Mouse (Mus musculus): ENCODE measurements around the gene Myod1. TPM values are rescaled to one million over a fixed set of nuclear protein-coding genes. Genes with fewer than 3 reads are reported as not detected.

Myod1 gene
- polyA plus RNA-seq, 1 experiment = 0.09 TPM

- Histone ChIP-seq H3K4me1 (ENCODE audit: control insufficient read depth, insufficient read depth, low read length) (no peaks in the 10 kb centered on the region; the same call in 1 of the 2 replicates), H3K36me3 (ENCODE audit: control insufficient read depth, insufficient read depth, low read length) (no peaks in the 10 kb centered on the region), H3K27ac (ENCODE audit: control insufficient read depth, insufficient read depth, low read depth, low read length) (no peak overlapping the region), H3K4me3 (ENCODE audit: control insufficient read depth, low read depth, low read length) (no peak overlapping the region), H3K27me3 (ENCODE audit: control insufficient read depth, insufficient read depth, low read length) (peaks cover 2% of the 10 kb centered on the region)
- TF ChIP-seq POLR2A (IDR thresholded peaks at IDR 0.05; ENCODE audit: control insufficient read depth, low read depth, low read length) (no peak), CTCF (IDR thresholded peaks at IDR 0.05; ENCODE audit: control insufficient read depth, insufficient read depth, insufficient replicate concordance, low read depth, low read length) (no peak)
Observed at GRCm38 (mm10) chr7:46403616-46404485, 27.6 kb downstream of the Myod1 start.

- no peaks in the 10 kb centered on the region for H3K27me3 ChIP-seq (ENCODE audit: control insufficient read depth, insufficient read depth, low read length)
- TF ChIP-seq POLR2A (IDR thresholded peaks at IDR 0.05; ENCODE audit: control insufficient read depth, low read depth, low read length) = no peak
- no peak for TF ChIP-seq CTCF (IDR thresholded peaks at IDR 0.05; ENCODE audit: control insufficient read depth, insufficient read depth, insufficient replicate concordance, low read depth, low read length)
- H3K27ac ChIP-seq (ENCODE audit: control insufficient read depth, insufficient read depth, low read depth, low read length) = no peak overlapping the region
- H3K36me3 ChIP-seq (ENCODE audit: control insufficient read depth, insufficient read depth, low read length) = no peaks in the 10 kb centered on the region
- H3K4me3 ChIP-seq (ENCODE audit: control insufficient read depth, low read depth, low read length) = no peak overlapping the region
- no peaks in the 10 kb centered on the region; the same call in 1 of the 2 replicates for H3K4me1 ChIP-seq (ENCODE audit: control insufficient read depth, insufficient read depth, low read length)
Observed at GRCm38 (mm10) chr7:46404756-46405155, 28.5 kb downstream of the Myod1 start.

- Histone ChIP-seq H3K4me3 (ENCODE audit: control insufficient read depth, low read depth, low read length) (no peak overlapping the region), H3K27ac (ENCODE audit: control insufficient read depth, insufficient read depth, low read depth, low read length) (no peak overlapping the region), H3K36me3 (ENCODE audit: control insufficient read depth, insufficient read depth, low read length) (no peaks in the 10 kb centered on the region), H3K4me1 (ENCODE audit: control insufficient read depth, insufficient read depth, low read length) (no peaks in the 10 kb centered on the region; the same call in 1 of the 2 replicates), H3K27me3 (ENCODE audit: control insufficient read depth, insufficient read depth, low read length) (no peaks in the 10 kb centered on the region)
- TF ChIP-seq POLR2A (IDR thresholded peaks at IDR 0.05; ENCODE audit: control insufficient read depth, low read depth, low read length) (no peak), CTCF (IDR thresholded peaks at IDR 0.05; ENCODE audit: control insufficient read depth, insufficient read depth, insufficient replicate concordance, low read depth, low read length) (no peak)
Observed at GRCm38 (mm10) chr7:46408606-46409005, 32.3 kb downstream of the Myod1 start.

GRCm38 (mm10) chr7:46409204-46409789, 33.0 kb downstream of the Myod1 start:
- Histone ChIP-seq H3K27me3 (ENCODE audit: control insufficient read depth, insufficient read depth, low read length) (no peaks in the 10 kb centered on the region), H3K36me3 (ENCODE audit: control insufficient read depth, insufficient read depth, low read length) (no peaks in the 10 kb centered on the region), H3K4me3 (ENCODE audit: control insufficient read depth, low read depth, low read length) (no peak overlapping the region), H3K27ac (ENCODE audit: control insufficient read depth, insufficient read depth, low read depth, low read length) (no peak overlapping the region), H3K4me1 (ENCODE audit: control insufficient read depth, insufficient read depth, low read length) (no peaks in the 10 kb centered on the region)
- TF ChIP-seq CTCF (IDR thresholded peaks at IDR 0.05; ENCODE audit: control insufficient read depth, insufficient read depth, insufficient replicate concordance, low read depth, low read length) (no peak), POLR2A (IDR thresholded peaks at IDR 0.05; ENCODE audit: control insufficient read depth, low read depth, low read length) (no peak)

- Histone ChIP-seq H3K4me3 (ENCODE audit: control insufficient read depth, low read depth, low read length) (no peak overlapping the region), H3K4me1 (ENCODE audit: control insufficient read depth, insufficient read depth, low read length) (no peaks in the 10 kb centered on the region), H3K27me3 (ENCODE audit: control insufficient read depth, insufficient read depth, low read length) (no peaks in the 10 kb centered on the region), H3K36me3 (ENCODE audit: control insufficient read depth, insufficient read depth, low read length) (no peaks in the 10 kb centered on the region), H3K27ac (ENCODE audit: control insufficient read depth, insufficient read depth, low read depth, low read length) (no peak overlapping the region)
- no peak for TF ChIP-seq POLR2A (IDR thresholded peaks at IDR 0.05; ENCODE audit: control insufficient read depth, low read depth, low read length)
- TF ChIP-seq CTCF (IDR thresholded peaks at IDR 0.05; ENCODE audit: control insufficient read depth, insufficient read depth, insufficient replicate concordance, low read depth, low read length) = no peak
Observed at GRCm38 (mm10) chr7:46410727-46411126, 34.5 kb downstream of the Myod1 start.

GRCm38 (mm10) chr7:46412823-46413222, 36.5 kb downstream of the Myod1 start:
- H3K27me3 ChIP-seq (ENCODE audit: control insufficient read depth, insufficient read depth, low read length) = no peaks in the 10 kb centered on the region
- TF ChIP-seq CTCF (IDR thresholded peaks at IDR 0.05; ENCODE audit: control insufficient read depth, insufficient read depth, insufficient replicate concordance, low read depth, low read length) (no peak), POLR2A (IDR thresholded peaks at IDR 0.05; ENCODE audit: control insufficient read depth, low read depth, low read length) (no peak)
- H3K4me1 ChIP-seq (ENCODE audit: control insufficient read depth, insufficient read depth, low read length) = no peaks in the 10 kb centered on the region
- H3K27ac ChIP-seq (ENCODE audit: control insufficient read depth, insufficient read depth, low read depth, low read length) = no peak overlapping the region
- no peak overlapping the region for H3K4me3 ChIP-seq (ENCODE audit: control insufficient read depth, low read depth, low read length)
- no peaks in the 10 kb centered on the region for H3K36me3 ChIP-seq (ENCODE audit: control insufficient read depth, insufficient read depth, low read length)

- no peak for TF ChIP-seq CTCF (IDR thresholded peaks at IDR 0.05; ENCODE audit: control insufficient read depth, insufficient read depth, insufficient replicate concordance, low read depth, low read length)
- TF ChIP-seq POLR2A (IDR thresholded peaks at IDR 0.05; ENCODE audit: control insufficient read depth, low read depth, low read length) = no peak
- no peak overlapping the region for H3K27ac ChIP-seq (ENCODE audit: control insufficient read depth, insufficient read depth, low read depth, low read length)
- H3K4me1 ChIP-seq (ENCODE audit: control insufficient read depth, insufficient read depth, low read length) = no peaks in the 10 kb centered on the region
- H3K4me3 ChIP-seq (ENCODE audit: control insufficient read depth, low read depth, low read length) = no peak overlapping the region
- H3K27me3 ChIP-seq (ENCODE audit: control insufficient read depth, insufficient read depth, low read length) = no peaks in the 10 kb centered on the region
- no peaks in the 10 kb centered on the region for H3K36me3 ChIP-seq (ENCODE audit: control insufficient read depth, insufficient read depth, low read length)
Observed at GRCm38 (mm10) chr7:46413959-46414725, 37.9 kb downstream of the Myod1 start.
